ENCODE assay signal across 10 mouse cellular contexts in genomic region chr10:80584045-80584488, GRCm38 (mm10). TPM values are rescaled to one million over a fixed set of nuclear protein-coding genes. Genes with fewer than 3 reads are reported as not detected.
A peak's percentile ranks its signal among the peaks of the same experiment; 100 is the strongest.
DNase-seq lines count a peak whose midpoint lies in the region; ATAC-seq and TF ChIP-seq lines count a peak whose summit lies in the region.
"Had no signal": no experiment of that assay in that cellular context is flagged by ENCODE, and none has a peak within 500 bp of the region (broad histone marks: within the 10 kb centered on the region; RNA-seq: fewer than 3 reads in every experiment).

No protein-coding gene starts in this region.

- WGBS in forebrain, embryonic 10.5 days = 69% methylated on average over 12 of the region's 12 CpGs
- 63% methylated on average over 12 of the region's 12 CpGs for WGBS in forebrain, postnatal 0 days
- WGBS in midbrain, postnatal 0 days = 61% methylated on average over 12 of the region's 12 CpGs
- 72% methylated on average over 12 of the region's 12 CpGs for WGBS in midbrain, embryonic 13.5 days
- 61% methylated on average over 12 of the region's 12 CpGs for WGBS in stomach, embryonic 14.5 days
- 69% methylated on average over 12 of the region's 12 CpGs for WGBS in hindbrain, embryonic 13.5 days

- no peaks in the 10 kb centered on the region for H3K9me3 ChIP-seq in forebrain, embryonic 10.5 days
- H3K9me3 ChIP-seq in forebrain, postnatal 0 days (ENCODE audit: low read length) = no peaks in the 10 kb centered on the region
- H3K9me3 ChIP-seq in midbrain, postnatal 0 days (ENCODE audit: low read length) = no peaks in the 10 kb centered on the region
- no peaks in the 10 kb centered on the region for H3K9me3 ChIP-seq in midbrain, embryonic 13.5 days
- H3K9me3 ChIP-seq in stomach, embryonic 14.5 days (ENCODE audit: control insufficient read depth, low read depth, low read length) = no peaks in the 10 kb centered on the region
- no peaks in the 10 kb centered on the region for H3K9me3 ChIP-seq in hindbrain, embryonic 13.5 days
- H3K9me3 ChIP-seq: forebrain, embryonic 13.5 days; midbrain, embryonic 12.5 days had no signal

- DNase-seq in forebrain, embryonic 10.5 days (ENCODE audit: extremely low spot score, low spot score) = no peak
- DNase-seq in forebrain, postnatal 0 days = no peak
- no peak for DNase-seq in midbrain, postnatal 0 days (ENCODE audit: low spot score)
- peak; percentile 86 for DNase-seq in kidney, adult 9 months
- DNase-seq in ovary, postnatal 14 days (ENCODE audit: low spot score) = no peak

- peaks cover 48% of the 10 kb centered on the region for H3K36me3 ChIP-seq in forebrain, embryonic 10.5 days (replicated peaks)
- peaks cover 25% of the 10 kb centered on the region for H3K36me3 ChIP-seq in forebrain, postnatal 0 days (ENCODE audit: insufficient read depth)
- peaks cover 28% of the 10 kb centered on the region for H3K36me3 ChIP-seq in midbrain, postnatal 0 days (ENCODE audit: insufficient read depth, low read length)
- peaks cover 38% of the 10 kb centered on the region for H3K36me3 ChIP-seq in midbrain, embryonic 13.5 days
- peaks cover 19% of the 10 kb centered on the region for H3K36me3 ChIP-seq in stomach, embryonic 14.5 days (ENCODE audit: control insufficient read depth, insufficient read depth, low read length)
- H3K36me3 ChIP-seq in hindbrain, embryonic 13.5 days = peaks cover 44% of the 10 kb centered on the region

- no peak for ATAC-seq in forebrain, postnatal 0 days
- peak; percentile 45 for ATAC-seq in midbrain, postnatal 0 days (ENCODE audit: low FRiP score)
- no peak for ATAC-seq in midbrain, embryonic 13.5 days
- ATAC-seq in stomach, embryonic 14.5 days (ENCODE audit: insufficient number of reproducible peaks, insufficient read depth, low FRiP score, low read depth) = peak; percentile 21; the same call in 1 of the 2 replicates
- ATAC-seq in hindbrain, embryonic 13.5 days (ENCODE audit: low FRiP score) = no peak
- ATAC-seq: forebrain, embryonic 13.5 days had no signal

- H3K27me3 ChIP-seq in forebrain, embryonic 10.5 days (ENCODE audit: poor library complexity, severe bottlenecking) = no peaks in the 10 kb centered on the region
- no peaks in the 10 kb centered on the region for H3K27me3 ChIP-seq in forebrain, postnatal 0 days (ENCODE audit: insufficient read depth, low read length)
- no peaks in the 10 kb centered on the region for H3K27me3 ChIP-seq in midbrain, postnatal 0 days (ENCODE audit: insufficient read depth, low read length)
- no peaks in the 10 kb centered on the region for H3K27me3 ChIP-seq in midbrain, embryonic 13.5 days
- no peaks in the 10 kb centered on the region for H3K27me3 ChIP-seq in stomach, embryonic 14.5 days (ENCODE audit: control insufficient read depth, insufficient read depth, low read length)
- H3K27me3 ChIP-seq in hindbrain, embryonic 13.5 days = no peaks in the 10 kb centered on the region
- H3K27me3 ChIP-seq: forebrain, embryonic 13.5 days; midbrain, embryonic 12.5 days had no signal

- no peak for TF ChIP-seq CTCF in forebrain, postnatal 0 days (IDR thresholded peaks at IDR 0.05; ENCODE audit: low read depth)
- TF ChIP-seq CTCF in midbrain, postnatal 0 days (IDR thresholded peaks at IDR 0.05) = no peak

- peak overlapping the region; percentile 14 for H3K4me3 ChIP-seq in forebrain, embryonic 10.5 days
- no peak overlapping the region for H3K4me3 ChIP-seq in forebrain, postnatal 0 days (ENCODE audit: low read depth, low read length)
- H3K4me3 ChIP-seq in midbrain, postnatal 0 days (ENCODE audit: low read depth, low read length) = no peak overlapping the region
- H3K4me3 ChIP-seq in midbrain, embryonic 13.5 days (replicated peaks) = no peak overlapping the region
- H3K4me3 ChIP-seq in stomach, embryonic 14.5 days (ENCODE audit: low read depth, low read length) = no peak overlapping the region
- H3K4me3 ChIP-seq in hindbrain, embryonic 13.5 days = no peak overlapping the region
- H3K4me3 ChIP-seq: forebrain, embryonic 13.5 days; midbrain, embryonic 12.5 days had no signal

- no peak overlapping the region for H3K4me2 ChIP-seq in forebrain, postnatal 0 days (ENCODE audit: low read depth)
- H3K4me2 ChIP-seq in midbrain, postnatal 0 days (ENCODE audit: low read depth, low read length, poor library complexity, severe bottlenecking) = no peak overlapping the region
- no peak overlapping the region for H3K4me2 ChIP-seq in midbrain, embryonic 13.5 days (replicated peaks)
- no peak overlapping the region for H3K4me2 ChIP-seq in stomach, embryonic 14.5 days (replicated peaks; ENCODE audit: low read depth, low read length)
- no peak overlapping the region for H3K4me2 ChIP-seq in hindbrain, embryonic 13.5 days
- H3K4me2 ChIP-seq: forebrain, embryonic 13.5 days; midbrain, embryonic 12.5 days had no signal

- H3K9ac ChIP-seq in forebrain, postnatal 0 days = no peak overlapping the region
- no peak overlapping the region for H3K9ac ChIP-seq in midbrain, postnatal 0 days (replicated peaks; ENCODE audit: low read length, poor library complexity, severe bottlenecking)
- no peak overlapping the region for H3K9ac ChIP-seq in midbrain, embryonic 13.5 days (replicated peaks)
- no peak overlapping the region for H3K9ac ChIP-seq in stomach, embryonic 14.5 days (replicated peaks; ENCODE audit: low read depth, low read length)
- H3K9ac ChIP-seq in hindbrain, embryonic 13.5 days = no peak overlapping the region
- H3K9ac ChIP-seq: forebrain, embryonic 13.5 days had no signal

- H3K4me1 ChIP-seq in forebrain, embryonic 10.5 days = peaks cover 55% of the 10 kb centered on the region
- H3K4me1 ChIP-seq in forebrain, postnatal 0 days (ENCODE audit: insufficient read depth) = peaks cover 4% of the 10 kb centered on the region
- H3K4me1 ChIP-seq in midbrain, postnatal 0 days (ENCODE audit: insufficient read depth, low read length) = peaks cover 8% of the 10 kb centered on the region
- H3K4me1 ChIP-seq in midbrain, embryonic 13.5 days (replicated peaks) = peaks cover 30% of the 10 kb centered on the region
- peaks cover 6% of the 10 kb centered on the region for H3K4me1 ChIP-seq in stomach, embryonic 14.5 days (ENCODE audit: control insufficient read depth, insufficient read depth, low read length)
- peaks cover 32% of the 10 kb centered on the region for H3K4me1 ChIP-seq in hindbrain, embryonic 13.5 days (replicated peaks)

- H3K27ac ChIP-seq in forebrain, embryonic 10.5 days = no peak overlapping the region
- no peak overlapping the region for H3K27ac ChIP-seq in forebrain, postnatal 0 days (ENCODE audit: low read depth, low read length)
- H3K27ac ChIP-seq in midbrain, postnatal 0 days (ENCODE audit: low read depth, low read length) = no peak overlapping the region
- H3K27ac ChIP-seq in midbrain, embryonic 13.5 days = no peak overlapping the region
- H3K27ac ChIP-seq in stomach, embryonic 14.5 days (ENCODE audit: low read length) = no peak overlapping the region
- H3K27ac ChIP-seq in hindbrain, embryonic 13.5 days = no peak overlapping the region
- H3K27ac ChIP-seq: forebrain, embryonic 13.5 days; midbrain, embryonic 12.5 days had no signal

RNA-seq across cellular contexts. Expression of gene Abhd17a, which starts 6.1 kb away (rescaled TPM):
- 71.8 and 75.5 TPM in 2 replicates for polyA plus RNA-seq in forebrain, embryonic 10.5 days (2016; fragmentation: Nextera tagmentation; extraction: Ambion mirVana)
- 156 and 201 TPM in 2 replicates for total RNA-seq in forebrain, postnatal 0 days (2014; rRNA removed)
- polyA plus RNA-seq in forebrain, postnatal 0 days (2015; fragmentation: Nextera tagmentation; extraction: Ambion mirVana) = 154 and 155 TPM in 2 replicates
- total RNA-seq in midbrain, postnatal 0 days (2014; rRNA removed) = 264 and 275 TPM in 2 replicates
- polyA plus RNA-seq in midbrain, postnatal 0 days (2015; fragmentation: Nextera tagmentation; extraction: Ambion mirVana) = 152 and 157 TPM in 2 replicates
- polyA plus RNA-seq in midbrain, embryonic 13.5 days (2015; fragmentation: Nextera tagmentation; extraction: Ambion mirVana) = 78.5 and 93.4 TPM in 2 replicates
- 89.7 and 104 TPM in 2 replicates for polyA plus RNA-seq in stomach, embryonic 14.5 days (2014; fragmentation: Nextera tagmentation; extraction: Ambion mirVana)
- polyA plus RNA-seq in hindbrain, embryonic 13.5 days (2015; fragmentation: Nextera tagmentation; extraction: Ambion mirVana) = 93.8 and 96.2 TPM in 2 replicates

RNA-seq across cellular contexts. Expression of gene Klf16, which starts 6.9 kb away (rescaled TPM):
- polyA plus RNA-seq in forebrain, embryonic 10.5 days (2016; fragmentation: Nextera tagmentation; extraction: Ambion mirVana) = 7.4 and 7.5 TPM in 2 replicates
- total RNA-seq in forebrain, postnatal 0 days (2014; rRNA removed) = 17.9 and 18.7 TPM in 2 replicates
- 13.3 and 14.1 TPM in 2 replicates for polyA plus RNA-seq in forebrain, postnatal 0 days (2015; fragmentation: Nextera tagmentation; extraction: Ambion mirVana)
- 13.7 and 18.1 TPM in 2 replicates for total RNA-seq in midbrain, postnatal 0 days (2014; rRNA removed)
- polyA plus RNA-seq in midbrain, postnatal 0 days (2015; fragmentation: Nextera tagmentation; extraction: Ambion mirVana) = 7.7 and 8.3 TPM in 2 replicates
- 3.7 and 4.5 TPM in 2 replicates for polyA plus RNA-seq in midbrain, embryonic 13.5 days (2015; fragmentation: Nextera tagmentation; extraction: Ambion mirVana)
- polyA plus RNA-seq in stomach, embryonic 14.5 days (2014; fragmentation: Nextera tagmentation; extraction: Ambion mirVana) = 8.1 and 8.4 TPM in 2 replicates
- 4.6 and 4.9 TPM in 2 replicates for polyA plus RNA-seq in hindbrain, embryonic 13.5 days (2015; fragmentation: Nextera tagmentation; extraction: Ambion mirVana)

RNA-seq across cellular contexts. Expression of gene Scamp4, which starts 18.6 kb away (rescaled TPM):
- polyA plus RNA-seq in forebrain, embryonic 10.5 days (2016; fragmentation: Nextera tagmentation; extraction: Ambion mirVana) = 91.5 and 93.0 TPM in 2 replicates
- total RNA-seq in forebrain, postnatal 0 days (2014; rRNA removed) = 21.0 and 24.1 TPM in 2 replicates
- 86.8 and 87.9 TPM in 2 replicates for polyA plus RNA-seq in forebrain, postnatal 0 days (2015; fragmentation: Nextera tagmentation; extraction: Ambion mirVana)
- 27.8 and 32.4 TPM in 2 replicates for total RNA-seq in midbrain, postnatal 0 days (2014; rRNA removed)
- polyA plus RNA-seq in midbrain, postnatal 0 days (2015; fragmentation: Nextera tagmentation; extraction: Ambion mirVana) = 73.1 and 76.9 TPM in 2 replicates
- 60.2 and 60.3 TPM in 2 replicates for polyA plus RNA-seq in midbrain, embryonic 13.5 days (2015; fragmentation: Nextera tagmentation; extraction: Ambion mirVana)
- 95.9 and 106 TPM in 2 replicates for polyA plus RNA-seq in stomach, embryonic 14.5 days (2014; fragmentation: Nextera tagmentation; extraction: Ambion mirVana)
- 65.1 and 67.5 TPM in 2 replicates for polyA plus RNA-seq in hindbrain, embryonic 13.5 days (2015; fragmentation: Nextera tagmentation; extraction: Ambion mirVana)

RNA-seq across cellular contexts. Expression of gene Adat3, which starts 18.6 kb away (rescaled TPM):
- polyA plus RNA-seq in forebrain, embryonic 10.5 days (2016; fragmentation: Nextera tagmentation; extraction: Ambion mirVana) = 10.7 and 11.9 TPM in 2 replicates
- total RNA-seq in forebrain, postnatal 0 days (2014; rRNA removed) = 3.0 and 4.9 TPM in 2 replicates
- 4.2 and 4.5 TPM in 2 replicates for polyA plus RNA-seq in forebrain, postnatal 0 days (2015; fragmentation: Nextera tagmentation; extraction: Ambion mirVana)
- total RNA-seq in midbrain, postnatal 0 days (2014; rRNA removed) = 4.0 and 6.2 TPM in 2 replicates
- polyA plus RNA-seq in midbrain, postnatal 0 days (2015; fragmentation: Nextera tagmentation; extraction: Ambion mirVana) = 4.6 and 4.9 TPM in 2 replicates
- 6.1 and 7.6 TPM in 2 replicates for polyA plus RNA-seq in midbrain, embryonic 13.5 days (2015; fragmentation: Nextera tagmentation; extraction: Ambion mirVana)
- 7.7 and 7.9 TPM in 2 replicates for polyA plus RNA-seq in stomach, embryonic 14.5 days (2014; fragmentation: Nextera tagmentation; extraction: Ambion mirVana)
- 4.4 and 6.4 TPM in 2 replicates for polyA plus RNA-seq in hindbrain, embryonic 13.5 days (2015; fragmentation: Nextera tagmentation; extraction: Ambion mirVana)

RNA-seq across cellular contexts. Expression of gene Gm49322, which starts 21.8 kb away (rescaled TPM):
- 4.7 and 5.6 TPM in 2 replicates for polyA plus RNA-seq in forebrain, embryonic 10.5 days (2016; fragmentation: Nextera tagmentation; extraction: Ambion mirVana)
- total RNA-seq in forebrain, postnatal 0 days (2014; rRNA removed) = 1.2 and 2.7 TPM in 2 replicates
- 0.58 and 0.69 TPM in 2 replicates for polyA plus RNA-seq in forebrain, postnatal 0 days (2015; fragmentation: Nextera tagmentation; extraction: Ambion mirVana)
- total RNA-seq in midbrain, postnatal 0 days (2014; rRNA removed) = 2.0 and 2.7 TPM in 2 replicates
- 1.7 and 1.8 TPM in 2 replicates for polyA plus RNA-seq in midbrain, postnatal 0 days (2015; fragmentation: Nextera tagmentation; extraction: Ambion mirVana)
- polyA plus RNA-seq in midbrain, embryonic 13.5 days (2015; fragmentation: Nextera tagmentation; extraction: Ambion mirVana) = 4.0 and 4.9 TPM in 2 replicates
- 1.5 and 2.3 TPM in 2 replicates for polyA plus RNA-seq in stomach, embryonic 14.5 days (2014; fragmentation: Nextera tagmentation; extraction: Ambion mirVana)
- 3.1 and 3.3 TPM in 2 replicates for polyA plus RNA-seq in hindbrain, embryonic 13.5 days (2015; fragmentation: Nextera tagmentation; extraction: Ambion mirVana)

Comparison
In these comparisons a context has a peak if more than half of its experiments do, and no peak if none do; other contexts are left out.
1. ATAC-seq: peak in midbrain, postnatal 0 days (single experiment) and stomach, embryonic 14.5 days (single experiment); none in forebrain, postnatal 0 days (single experiment), midbrain, embryonic 13.5 days (single experiment) and hindbrain, embryonic 13.5 days (single experiment).